Mouse (Mus musculus): Measurements from ENCODE around the gene Nob1.
A peak's percentile ranks its signal among the peaks of the same experiment; 100 is the strongest.

DNA sequence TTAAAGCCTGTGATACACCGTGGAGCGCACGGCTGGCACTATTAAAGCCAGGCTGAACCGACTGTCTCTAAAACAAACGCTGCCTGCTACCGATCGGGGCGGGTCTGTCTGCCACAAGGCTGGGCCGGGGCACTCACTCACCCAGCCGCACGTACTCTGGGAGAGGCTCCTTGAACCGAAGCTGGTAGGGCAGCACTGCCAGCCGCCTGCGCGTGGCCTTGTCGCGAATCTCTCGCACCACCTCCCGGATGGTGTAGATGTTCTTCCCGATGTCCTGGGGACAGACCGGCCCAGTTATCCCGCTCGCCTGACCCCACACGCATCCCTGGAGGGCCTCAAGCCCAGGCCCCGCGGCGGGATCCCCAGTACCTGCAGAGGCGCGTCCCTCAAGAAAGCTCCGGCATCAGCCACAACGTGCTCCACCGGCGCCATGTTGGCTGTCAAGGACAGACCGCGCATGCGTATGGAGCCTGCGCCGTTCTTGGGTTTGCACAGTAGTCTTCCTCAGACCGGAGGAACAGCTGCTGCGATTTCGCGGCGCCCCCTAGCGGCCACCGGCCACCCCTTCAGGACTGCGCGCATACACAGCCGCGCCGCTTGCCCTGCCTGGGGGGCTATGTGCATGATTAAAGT is at the start of gene Nob1:
- peak; percentile 59; the same call in 1 of the 2 replicates for TF ChIP-seq POLR2A (IDR thresholded peaks at IDR 0.05; ENCODE audit: low read depth, low read length)
- peak; percentile 97 for TF ChIP-seq CTCF (IDR thresholded peaks at IDR 0.05; ENCODE audit: extremely low read depth, insufficient read length, insufficient replicate concordance, low read depth, low read length)
